Mouse (Mus musculus) midbrain, embryonic 16.5 days (tissue): ENCODE results near the gene Wdr49. TPM values are rescaled to one million over a fixed set of nuclear protein-coding genes. Genes with fewer than 3 reads are reported as not detected.
A peak's percentile ranks its signal among the peaks of the same experiment; 100 is the strongest.

Experiments used
- ATAC-seq: fragments of 200-750 bp; cut with Nextera tagmentation; 2 replicates; pipeline ENCODE4 v1.8.0; 2017; ENCODE audit warnings: moderate TSS enrichment
- H3K27ac ChIP-seq: fragments of 300-500 bp; sonication (generic); 2 replicates; pipeline ENCODE4 v1.5.1; 2014; ENCODE audit warnings: mild to moderate bottlenecking, low read length, mixed read lengths
- H3K27me3 ChIP-seq: fragments of 300-500 bp; sonication (generic); 2 replicates; pipeline ENCODE4 v1.6.1; 2014; ENCODE audit warnings: low read depth, low read length, mixed read lengths; ENCODE audit not compliant: control insufficient read depth, insufficient read depth
- H3K36me3 ChIP-seq: fragments of 300-500 bp; sonication (generic); 2 replicates; pipeline ENCODE4 v1.6.1; 2014; ENCODE audit warnings: mild to moderate bottlenecking, low read length, moderate library complexity, mixed read lengths; ENCODE audit not compliant: control insufficient read depth, insufficient read depth
- H3K4me1 ChIP-seq: fragments of 300-500 bp; sonication (generic); 2 replicates; pipeline ENCODE4 v1.6.1; 2014; ENCODE audit warnings: mild to moderate bottlenecking, low read length, mixed read lengths; ENCODE audit not compliant: control insufficient read depth, insufficient read depth
- H3K4me2 ChIP-seq: fragments of 300-500 bp; sonication (generic); 2 replicates; pipeline ENCODE4 v1.6.1; 2014; ENCODE audit warnings: mild to moderate bottlenecking, low read length, mixed read lengths
- H3K4me3 ChIP-seq: fragments of 300-500 bp; sonication (generic); 2 replicates; pipeline ENCODE4 v1.5.1; 2014; ENCODE audit warnings: low read depth, mild to moderate bottlenecking, low read length, moderate library complexity, mixed read lengths
- H3K9ac ChIP-seq: fragments of 300-500 bp; sonication (generic); 2 replicates; pipeline ENCODE4 v1.6.1; 2014; ENCODE audit warnings: low read depth, low read length, mixed read lengths
- H3K9me3 ChIP-seq: fragments of 300-500 bp; sonication (generic); replicated peaks from 2 replicates; pipeline ENCODE4 v1.6.1; 2014; ENCODE audit warnings: mild to moderate bottlenecking, low read length, mixed read lengths; ENCODE audit not compliant: control insufficient read depth, poor library complexity, severe bottlenecking
- WGBS: fragments of 180-500 bp; shearing (Covaris S2); extraction: QIAGEN DNeasy Blood & Tissue Kit; methylation state at CpG from one replicate; pipeline ENCODE4 v1.1.7; 2014; 5-methylcytosine and 5-hydroxymethylcytosine counted together
- polyA plus RNA-seq: library from polyadenylated mRNA; unstranded; fragments of >200 nt; fragmentation: Nextera tagmentation; extraction: Ambion mirVana; gene quantifications from 2 replicates; pipeline ENCODE4 v1.2.1, GENCODE M21; 2015

The Wdr49 gene
- polyA plus RNA-seq, 1 experiment from 2014 or later = 0.24 TPM

GRCm38 (mm10) chr3:75468154-75468553 is 13.8 kb downstream of the Wdr49 start:
- H3K4me2 ChIP-seq = no peak overlapping the region
- H3K36me3 ChIP-seq = no peaks in the 10 kb centered on the region
- H3K4me1 ChIP-seq = no peaks in the 10 kb centered on the region
- no peaks in the 10 kb centered on the region for H3K27me3 ChIP-seq
- no peak overlapping the region for H3K4me3 ChIP-seq
- no peaks in the 10 kb centered on the region for H3K9me3 ChIP-seq
- H3K9ac ChIP-seq = no peak overlapping the region
- no peak overlapping the region for H3K27ac ChIP-seq
- WGBS = 78% methylated on average over 7 of the region's 7 CpGs
- no peak for ATAC-seq

DNA sequence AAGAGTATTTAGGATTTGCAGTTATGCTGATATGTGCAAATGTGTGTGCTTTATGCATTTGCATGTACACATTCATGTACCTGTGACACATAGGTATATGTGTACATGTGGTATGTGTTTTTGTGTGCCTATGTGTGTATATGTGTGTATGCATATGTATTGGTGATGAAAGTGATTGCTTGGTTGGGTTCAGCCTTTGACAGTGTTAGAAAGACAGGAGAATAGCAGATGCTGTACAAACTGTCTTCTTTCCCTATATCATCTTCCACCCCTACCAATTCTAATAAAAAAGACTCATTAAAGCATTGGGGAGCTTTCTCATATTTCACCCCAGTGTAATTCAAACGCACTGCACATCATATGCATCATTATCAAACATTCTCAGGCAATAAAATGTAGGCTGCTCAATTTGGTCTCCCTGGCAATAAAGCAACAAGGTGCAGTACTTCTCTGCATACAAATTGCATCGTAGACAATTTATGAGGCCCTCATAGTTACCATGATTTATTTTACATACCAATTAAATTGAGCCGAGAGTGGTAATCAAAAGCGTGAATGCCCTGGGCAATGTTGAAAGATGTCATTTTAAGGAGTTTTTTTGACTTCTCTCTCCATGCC is 51.3 kb downstream of the Wdr49 start:
- H3K27ac ChIP-seq = no peak overlapping the region
- 65% methylated on average over 4 of the region's 4 CpGs for WGBS

GRCm38 (mm10) chr3:75395918-75396317 is 86.0 kb downstream of the Wdr49 start:
- no peak overlapping the region for H3K9ac ChIP-seq
- H3K4me2 ChIP-seq = no peak overlapping the region
- WGBS = 81% methylated on average over 4 of the region's 4 CpGs
- peak; percentile 44; the same call in 1 of the 2 replicates for ATAC-seq
- H3K4me3 ChIP-seq = no peak overlapping the region
- no peaks in the 10 kb centered on the region for H3K36me3 ChIP-seq
- H3K9me3 ChIP-seq = no peaks in the 10 kb centered on the region
- 0 out of 2 replicates have a peak overlapping the region, but pooled peaks have one; percentile 1 for H3K27ac ChIP-seq
- H3K4me1 ChIP-seq = peaks cover 16% of the 10 kb centered on the region
- no peaks in the 10 kb centered on the region for H3K27me3 ChIP-seq

More for the DNA sequence above, 51.3 kb downstream of the Wdr49 start:
- Histone ChIP-seq H3K4me2 (no peak overlapping the region), H3K9ac (no peak overlapping the region), H3K9me3 (no peaks in the 10 kb centered on the region), H3K4me1 (no peaks in the 10 kb centered on the region), H3K27me3 (no peaks in the 10 kb centered on the region), H3K4me3 (no peak overlapping the region), H3K36me3 (no peaks in the 10 kb centered on the region)
- ATAC-seq = peak; percentile 84

DNA sequence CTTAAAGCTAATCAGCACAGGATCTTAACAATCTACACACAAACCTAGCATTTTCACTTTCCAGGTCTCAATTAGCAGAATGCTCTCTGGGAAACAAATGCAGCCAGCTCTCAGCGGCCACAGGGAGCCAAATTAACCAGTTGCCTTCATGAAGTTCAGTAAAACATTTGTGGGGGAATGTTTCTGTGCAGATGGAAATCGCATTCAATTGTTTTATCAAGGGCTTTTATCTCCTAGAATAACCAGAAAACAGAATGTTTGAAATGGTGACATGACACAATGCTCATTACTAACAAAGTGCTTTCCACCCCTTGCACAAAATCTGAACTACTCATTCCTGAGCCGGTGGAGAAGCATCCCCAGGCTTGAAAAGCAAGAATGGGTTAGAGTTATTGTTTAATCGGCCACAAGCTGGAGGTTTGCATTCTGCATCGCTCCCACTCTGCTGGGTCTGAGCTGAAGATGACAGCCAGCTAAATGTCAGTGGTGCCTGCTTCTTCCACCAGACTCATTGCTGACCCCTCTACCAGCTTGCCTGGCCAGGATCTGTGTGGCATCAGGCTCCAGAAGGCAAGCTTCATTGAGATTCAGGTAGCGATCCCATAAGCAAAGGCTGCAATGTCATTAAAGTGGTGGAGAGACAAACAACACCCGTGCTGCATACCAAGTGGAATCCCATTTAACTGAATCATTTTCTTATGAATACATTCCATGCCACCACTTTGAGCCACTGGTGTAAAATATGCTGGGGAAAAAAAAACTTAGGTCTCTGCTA is 86.6 kb downstream of the Wdr49 start:
- 41% methylated on average over 7 of the region's 7 CpGs for WGBS
- Histone ChIP-seq H3K27ac (peak overlapping the region; percentile 68), H3K27me3 (no peaks in the 10 kb centered on the region), H3K4me2 (peak overlapping the region; percentile 14; the same call in 1 of the 2 replicates), H3K9ac (0 out of 2 replicates have a peak overlapping the region, but pooled peaks have one; percentile 25), H3K36me3 (no peaks in the 10 kb centered on the region), H3K4me3 (no peak overlapping the region), H3K4me1 (peaks cover 16% of the 10 kb centered on the region), H3K9me3 (no peaks in the 10 kb centered on the region)
- peak; percentile 90 for ATAC-seq

GRCm38 (mm10) chr3:75394487-75394886 is 87.5 kb downstream of the Wdr49 start:
- Histone ChIP-seq H3K36me3 (no peaks in the 10 kb centered on the region), H3K4me2 (no peak overlapping the region), H3K27me3 (no peaks in the 10 kb centered on the region), H3K4me3 (no peak overlapping the region), H3K9ac (no peak overlapping the region), H3K9me3 (no peaks in the 10 kb centered on the region), H3K4me1 (peaks cover 16% of the 10 kb centered on the region), H3K27ac (peak overlapping the region; percentile 68)
- ATAC-seq = 0 out of 2 replicates have a peak, but pooled peaks have one; percentile 7
- 69% methylated on average over 3 of the region's 3 CpGs for WGBS

GRCm38 (mm10) chr3:75381776-75382175 is 100.2 kb downstream of the Wdr49 start:
- no peaks in the 10 kb centered on the region for H3K27me3 ChIP-seq
- no peak overlapping the region for H3K4me3 ChIP-seq
- H3K27ac ChIP-seq = peak overlapping the region; percentile 55; the same call in 1 of the 2 replicates
- ATAC-seq = peak; percentile 89
- H3K36me3 ChIP-seq = no peaks in the 10 kb centered on the region
- WGBS = 47% methylated on average over 2 of the region's 2 CpGs
- peaks cover 6% of the 10 kb centered on the region for H3K4me1 ChIP-seq
- H3K9ac ChIP-seq = no peak overlapping the region
- H3K9me3 ChIP-seq = no peaks in the 10 kb centered on the region
- no peak overlapping the region for H3K4me2 ChIP-seq

DNA sequence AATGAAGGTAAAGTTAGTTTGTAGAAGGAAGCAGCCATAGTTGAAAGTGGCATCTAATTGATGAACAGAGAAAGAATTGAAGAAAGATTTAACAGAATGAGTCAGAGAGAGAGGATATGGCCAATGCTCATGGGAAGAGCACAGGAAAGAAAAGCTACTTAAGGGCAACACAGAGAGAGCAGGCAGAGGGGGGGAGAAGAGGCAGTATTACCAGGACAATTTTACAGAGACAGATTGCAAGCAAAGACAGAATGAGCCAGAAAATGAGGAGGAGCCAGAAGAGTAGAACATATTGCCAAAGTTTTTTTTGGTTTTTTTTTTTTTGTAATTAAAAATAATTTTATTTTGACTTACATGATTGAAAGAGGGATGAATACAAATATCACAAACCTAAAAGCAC is 128.0 kb downstream of the Wdr49 start:
- ATAC-seq = no peak
- Histone ChIP-seq H3K9ac (no peak overlapping the region), H3K4me2 (no peak overlapping the region), H3K36me3 (no peaks in the 10 kb centered on the region), H3K4me1 (no peaks in the 10 kb centered on the region), H3K4me3 (no peak overlapping the region), H3K9me3 (no peaks in the 10 kb centered on the region), H3K27ac (no peak overlapping the region), H3K27me3 (no peaks in the 10 kb centered on the region)

GRCm38 (mm10) chr3:75337196-75337595 is 144.8 kb downstream of the Wdr49 start:
- H3K36me3 ChIP-seq = no peaks in the 10 kb centered on the region
- no peaks in the 10 kb centered on the region for H3K4me1 ChIP-seq
- H3K9ac ChIP-seq = no peak overlapping the region
- H3K4me3 ChIP-seq = no peak overlapping the region
- no peak overlapping the region for H3K4me2 ChIP-seq
- no peaks in the 10 kb centered on the region for H3K9me3 ChIP-seq
- H3K27me3 ChIP-seq = no peaks in the 10 kb centered on the region
- H3K27ac ChIP-seq = no peak overlapping the region
- ATAC-seq = no peak

- ATAC-seq = no peak
- no peaks in the 10 kb centered on the region for H3K36me3 ChIP-seq
- no peak overlapping the region for H3K27ac ChIP-seq
- H3K9ac ChIP-seq = no peak overlapping the region
- H3K4me3 ChIP-seq = no peak overlapping the region
- H3K27me3 ChIP-seq = no peaks in the 10 kb centered on the region
- no peak overlapping the region for H3K4me2 ChIP-seq
- H3K9me3 ChIP-seq = no peaks in the 10 kb centered on the region
- H3K4me1 ChIP-seq = no peaks in the 10 kb centered on the region
- WGBS = 85% methylated on average over 4 of the region's 4 CpGs
These were observed 161.0 kb downstream of the Wdr49 start for GRCm38 (mm10) chr3:75320999-75321398.
